Mouse (Mus musculus): ENCODE measurements around the gene Tbc1d8. TPM values are rescaled to one million over a fixed set of nuclear protein-coding genes. Genes with fewer than 3 reads are reported as not detected.

Tbc1d8 gene
- polyA plus RNA-seq, 1 experiment from 2014 or later = 5.3 TPM

DNA sequence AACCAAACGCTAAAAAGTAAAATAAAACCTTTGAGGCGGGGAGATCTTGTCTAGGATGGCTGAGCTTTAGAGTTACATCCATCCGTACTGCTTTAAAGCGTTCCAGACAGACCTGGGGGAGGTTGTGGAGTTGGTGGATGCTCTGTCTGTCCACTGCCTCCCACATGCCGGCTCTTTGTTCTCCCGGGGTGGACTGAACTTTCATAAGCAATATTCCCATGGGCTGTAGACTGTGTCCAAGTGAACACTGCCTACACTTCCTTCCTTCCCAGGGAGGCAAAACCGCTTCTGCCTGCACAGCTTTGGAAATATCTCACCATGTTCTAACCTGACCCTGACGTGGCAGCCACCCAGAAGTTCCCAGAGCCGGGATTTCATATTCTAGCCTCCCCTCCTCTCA, 4.0 kb downstream of the Tbc1d8 start:
- H3K27me3 ChIP-seq (ENCODE audit: control insufficient read depth, insufficient read depth, low read length) = peaks cover 12% of the 10 kb centered on the region
- H3K9ac ChIP-seq (ENCODE audit: low read length) = no peak overlapping the region
- DNase-seq (ENCODE audit: low spot score) (no peak), ATAC-seq (ENCODE audit: insufficient number of reproducible peaks, low FRiP score, low TSS enrichment, low read depth) (no peak)
- peaks cover 9% of the 10 kb centered on the region; the same call in 1 of the 2 replicates for H3K4me1 ChIP-seq (ENCODE audit: control insufficient read depth, insufficient read depth, low read length)
- no peak overlapping the region for H3K4me2 ChIP-seq (ENCODE audit: low read depth, severe bottlenecking)
- no peaks in the 10 kb centered on the region for H3K9me3 ChIP-seq (ENCODE audit: control insufficient read depth, low read length)
- no peak overlapping the region for H3K27ac ChIP-seq (replicated peaks; ENCODE audit: low read depth, low read length)
- 89% methylated on average over 9 of the region's 9 CpGs for WGBS
- H3K36me3 ChIP-seq (ENCODE audit: control insufficient read depth, insufficient read depth, low read length) = no peaks in the 10 kb centered on the region
- H3K4me3 ChIP-seq (ENCODE audit: low read depth, low read length) = no peak overlapping the region

GRCm38 (mm10) chr1:39471298-39471902, 7.2 kb downstream of the Tbc1d8 start:
- DNase-seq (ENCODE audit: low spot score) (no peak), ATAC-seq (ENCODE audit: insufficient number of reproducible peaks, low FRiP score, low TSS enrichment, low read depth) (no peak)
- H3K9me3 ChIP-seq (ENCODE audit: control insufficient read depth, low read length) = no peaks in the 10 kb centered on the region
- H3K27ac ChIP-seq (replicated peaks; ENCODE audit: low read depth, low read length) = no peak overlapping the region
- no peaks in the 10 kb centered on the region for H3K36me3 ChIP-seq (ENCODE audit: control insufficient read depth, insufficient read depth, low read length)
- no peaks in the 10 kb centered on the region for H3K4me1 ChIP-seq (ENCODE audit: control insufficient read depth, insufficient read depth, low read length)
- no peaks in the 10 kb centered on the region for H3K27me3 ChIP-seq (ENCODE audit: control insufficient read depth, insufficient read depth, low read length)
- H3K4me2 ChIP-seq (ENCODE audit: low read depth, severe bottlenecking) = no peak overlapping the region
- H3K9ac ChIP-seq (ENCODE audit: low read length) = no peak overlapping the region
- 81% methylated on average over 9 of the region's 9 CpGs for WGBS
- H3K4me3 ChIP-seq (ENCODE audit: low read depth, low read length) = no peak overlapping the region

DNA sequence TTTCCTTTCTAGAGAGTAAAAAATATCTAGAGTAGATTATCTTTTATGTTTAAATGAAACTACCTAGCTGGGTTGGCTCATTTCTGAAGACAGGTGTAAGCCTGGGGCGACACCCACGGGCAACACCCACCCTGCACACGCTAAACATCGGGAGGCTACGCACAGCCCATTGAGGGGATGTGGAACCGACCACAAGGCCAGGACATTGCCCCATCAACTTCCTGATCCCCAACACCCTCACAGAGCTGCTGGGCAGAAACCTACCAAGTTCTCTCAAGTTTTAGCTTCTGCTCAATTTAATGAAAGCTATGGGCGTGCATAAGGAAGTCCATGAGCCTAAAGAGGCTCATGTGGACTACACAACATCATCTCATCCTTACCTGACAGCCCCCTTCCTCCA, 9.6 kb downstream of the Tbc1d8 start:
- WGBS = 90% methylated on average over 7 of the region's 7 CpGs
- no peak overlapping the region for H3K4me3 ChIP-seq (ENCODE audit: low read depth, low read length)
- no peaks in the 10 kb centered on the region for H3K4me1 ChIP-seq (ENCODE audit: control insufficient read depth, insufficient read depth, low read length)
- no peak for DNase-seq (ENCODE audit: low spot score)
- H3K9me3 ChIP-seq (ENCODE audit: control insufficient read depth, low read length) = no peaks in the 10 kb centered on the region
- no peaks in the 10 kb centered on the region for H3K36me3 ChIP-seq (ENCODE audit: control insufficient read depth, insufficient read depth, low read length)
- H3K27ac ChIP-seq (replicated peaks; ENCODE audit: low read depth, low read length) = no peak overlapping the region
- no peak overlapping the region for H3K9ac ChIP-seq (ENCODE audit: low read length)
- no peak overlapping the region for H3K4me2 ChIP-seq (ENCODE audit: low read depth, severe bottlenecking)
- no peaks in the 10 kb centered on the region for H3K27me3 ChIP-seq (ENCODE audit: control insufficient read depth, insufficient read depth, low read length)
- ATAC-seq (ENCODE audit: insufficient number of reproducible peaks, low FRiP score, low TSS enrichment, low read depth) = no peak

GRCm38 (mm10) chr1:39466526-39466925, 12.0 kb downstream of the Tbc1d8 start:
- Histone ChIP-seq H3K27me3 (ENCODE audit: control insufficient read depth, insufficient read depth, low read length) (no peaks in the 10 kb centered on the region), H3K9me3 (ENCODE audit: control insufficient read depth, low read length) (no peaks in the 10 kb centered on the region), H3K9ac (ENCODE audit: low read length) (no peak overlapping the region), H3K36me3 (ENCODE audit: control insufficient read depth, insufficient read depth, low read length) (no peaks in the 10 kb centered on the region), H3K27ac (replicated peaks; ENCODE audit: low read depth, low read length) (no peak overlapping the region), H3K4me3 (ENCODE audit: low read depth, low read length) (no peak overlapping the region), H3K4me1 (ENCODE audit: control insufficient read depth, insufficient read depth, low read length) (no peaks in the 10 kb centered on the region), H3K4me2 (ENCODE audit: low read depth, severe bottlenecking) (no peak overlapping the region)
- WGBS = 92% methylated on average over 13 of the region's 13 CpGs
- ATAC-seq (ENCODE audit: insufficient number of reproducible peaks, low FRiP score, low TSS enrichment, low read depth) (no peak), DNase-seq (ENCODE audit: low spot score) (no peak)

- no peaks in the 10 kb centered on the region for H3K9me3 ChIP-seq (ENCODE audit: control insufficient read depth, low read length)
- no peaks in the 10 kb centered on the region for H3K36me3 ChIP-seq (ENCODE audit: control insufficient read depth, insufficient read depth, low read length)
- no peaks in the 10 kb centered on the region for H3K27me3 ChIP-seq (ENCODE audit: control insufficient read depth, insufficient read depth, low read length)
- ATAC-seq (ENCODE audit: insufficient number of reproducible peaks, low FRiP score, low TSS enrichment, low read depth) (no peak), DNase-seq (ENCODE audit: low spot score) (peak; percentile 34)
- H3K27ac ChIP-seq (replicated peaks; ENCODE audit: low read depth, low read length) = no peak overlapping the region
- H3K9ac ChIP-seq (ENCODE audit: low read length) = no peak overlapping the region
- H3K4me1 ChIP-seq (ENCODE audit: control insufficient read depth, insufficient read depth, low read length) = no peaks in the 10 kb centered on the region
- H3K4me3 ChIP-seq (ENCODE audit: low read depth, low read length) = no peak overlapping the region
- 84% methylated on average over 3 of the region's 3 CpGs for WGBS
- H3K4me2 ChIP-seq (ENCODE audit: low read depth, severe bottlenecking) = no peak overlapping the region
Measured at GRCm38 (mm10) chr1:39464760-39465159, 13.8 kb downstream of the Tbc1d8 start.

GRCm38 (mm10) chr1:39462937-39463444, 15.6 kb downstream of the Tbc1d8 start:
- Histone ChIP-seq H3K36me3 (ENCODE audit: control insufficient read depth, insufficient read depth, low read length) (no peaks in the 10 kb centered on the region), H3K4me1 (ENCODE audit: control insufficient read depth, insufficient read depth, low read length) (no peaks in the 10 kb centered on the region), H3K4me3 (ENCODE audit: low read depth, low read length) (no peak overlapping the region), H3K27me3 (ENCODE audit: control insufficient read depth, insufficient read depth, low read length) (no peaks in the 10 kb centered on the region), H3K9ac (ENCODE audit: low read length) (no peak overlapping the region), H3K9me3 (ENCODE audit: control insufficient read depth, low read length) (no peaks in the 10 kb centered on the region), H3K4me2 (ENCODE audit: low read depth, severe bottlenecking) (no peak overlapping the region), H3K27ac (replicated peaks; ENCODE audit: low read depth, low read length) (no peak overlapping the region)
- ATAC-seq (ENCODE audit: insufficient number of reproducible peaks, low FRiP score, low TSS enrichment, low read depth) = no peak
- WGBS = 90% methylated on average over 6 of the region's 6 CpGs
- no peak for DNase-seq (ENCODE audit: low spot score)

GRCm38 (mm10) chr1:39462036-39462435, 16.5 kb downstream of the Tbc1d8 start:
- Histone ChIP-seq H3K4me2 (ENCODE audit: low read depth, severe bottlenecking) (no peak overlapping the region), H3K27me3 (ENCODE audit: control insufficient read depth, insufficient read depth, low read length) (no peaks in the 10 kb centered on the region), H3K4me1 (ENCODE audit: control insufficient read depth, insufficient read depth, low read length) (no peaks in the 10 kb centered on the region), H3K27ac (replicated peaks; ENCODE audit: low read depth, low read length) (no peak overlapping the region), H3K9ac (ENCODE audit: low read length) (no peak overlapping the region), H3K9me3 (ENCODE audit: control insufficient read depth, low read length) (no peaks in the 10 kb centered on the region), H3K36me3 (ENCODE audit: control insufficient read depth, insufficient read depth, low read length) (no peaks in the 10 kb centered on the region), H3K4me3 (ENCODE audit: low read depth, low read length) (no peak overlapping the region)
- no peak for DNase-seq (ENCODE audit: low spot score)
- 91% methylated on average over 13 of the region's 13 CpGs for WGBS
- no peak for ATAC-seq (ENCODE audit: insufficient number of reproducible peaks, low FRiP score, low TSS enrichment, low read depth)

DNA sequence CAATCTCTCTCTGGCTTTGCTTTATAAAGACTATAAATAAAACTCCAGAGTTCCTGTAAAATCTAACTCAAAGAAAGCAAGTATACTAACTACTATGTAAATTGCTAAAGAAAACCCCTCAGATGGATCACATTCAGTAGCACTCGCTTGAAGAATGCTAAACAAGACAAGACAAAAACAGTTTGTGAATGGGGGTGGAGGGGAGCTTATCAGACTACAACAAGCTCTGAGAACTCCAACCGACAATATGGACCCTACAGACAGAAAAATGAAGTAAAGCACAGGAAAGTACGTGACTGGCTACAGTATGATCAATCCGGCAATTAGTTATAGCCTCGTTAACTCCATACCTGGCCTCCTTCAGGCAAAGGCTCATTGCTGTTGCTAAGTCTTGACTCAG, 18.1 kb downstream of the Tbc1d8 start:
- Histone ChIP-seq H3K4me3 (ENCODE audit: low read depth, low read length) (no peak overlapping the region), H3K9ac (ENCODE audit: low read length) (no peak overlapping the region), H3K9me3 (ENCODE audit: control insufficient read depth, low read length) (no peaks in the 10 kb centered on the region), H3K36me3 (ENCODE audit: control insufficient read depth, insufficient read depth, low read length) (no peaks in the 10 kb centered on the region), H3K4me2 (ENCODE audit: low read depth, severe bottlenecking) (no peak overlapping the region), H3K27me3 (ENCODE audit: control insufficient read depth, insufficient read depth, low read length) (no peaks in the 10 kb centered on the region), H3K27ac (replicated peaks; ENCODE audit: low read depth, low read length) (no peak overlapping the region), H3K4me1 (ENCODE audit: control insufficient read depth, insufficient read depth, low read length) (no peaks in the 10 kb centered on the region)
- WGBS = 86% methylated on average over 5 of the region's 5 CpGs
- ATAC-seq (ENCODE audit: insufficient number of reproducible peaks, low FRiP score, low TSS enrichment, low read depth) (no peak), DNase-seq (ENCODE audit: low spot score) (no peak)

Data from limb, embryonic 11.5 days (tissue).